Mouse (Mus musculus): ENCODE data around the gene Fam19a5. TPM values are rescaled to one million over a fixed set of nuclear protein-coding genes. Genes with fewer than 3 reads are reported as not detected.

Fam19a5 gene
- polyA plus RNA-seq (2012; rRNA removed): 60.4 and 69.0 TPM in 2 replicates

DNA sequence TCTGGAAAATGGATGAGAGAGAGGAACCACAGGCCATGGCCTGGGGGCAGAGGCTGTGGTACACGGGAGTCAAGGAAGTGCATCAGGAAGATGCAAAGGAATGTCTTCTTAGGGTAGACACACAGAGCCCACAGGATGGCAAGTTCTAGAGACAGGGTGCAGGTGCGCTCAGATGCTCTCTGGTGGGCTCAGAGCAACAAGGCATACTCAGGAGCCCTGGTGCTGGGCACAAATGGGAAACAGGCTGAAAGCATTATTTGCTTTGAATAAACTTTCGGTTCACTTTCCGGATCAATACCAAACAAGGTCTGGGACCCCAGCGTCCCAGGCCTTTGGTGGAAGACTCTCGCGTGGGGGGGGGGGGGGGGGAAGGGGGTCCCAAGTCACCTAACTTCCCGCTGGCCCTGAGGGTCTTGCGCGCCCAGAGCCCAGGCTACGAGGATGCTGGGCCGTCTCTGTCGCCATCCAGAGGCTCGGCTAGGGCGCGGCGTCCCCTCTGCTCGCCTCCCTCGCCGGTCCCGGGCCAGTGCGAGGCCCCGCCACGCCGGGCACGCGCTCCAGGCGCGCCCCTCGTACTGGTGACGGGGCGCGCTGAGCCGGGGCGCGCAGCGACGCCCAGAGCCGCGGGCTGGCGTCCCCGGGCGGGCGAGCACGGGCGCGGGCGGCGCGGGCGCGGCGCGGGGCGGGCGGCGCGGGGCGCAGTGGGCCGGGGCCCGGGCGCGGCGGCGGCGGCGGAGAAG, at the start of gene Fam19a5:
Gene Fam19a5, plus strand, starts transcription at position 701 of the 740 bp plus-strand sequence.
- TF ChIP-seq CTCF (IDR thresholded peaks at IDR 0.05; ENCODE audit: borderline replicate concordance, extremely low read depth, insufficient read depth, insufficient read length) (peak; percentile 64), POLR2A (IDR thresholded peaks at IDR 0.05; ENCODE audit: borderline replicate concordance, extremely low read depth, insufficient read depth, insufficient read length, poor library complexity, severe bottlenecking) (no peak)
- peak; percentile 92 for DNase-seq (ENCODE audit: low read depth)

DNA sequence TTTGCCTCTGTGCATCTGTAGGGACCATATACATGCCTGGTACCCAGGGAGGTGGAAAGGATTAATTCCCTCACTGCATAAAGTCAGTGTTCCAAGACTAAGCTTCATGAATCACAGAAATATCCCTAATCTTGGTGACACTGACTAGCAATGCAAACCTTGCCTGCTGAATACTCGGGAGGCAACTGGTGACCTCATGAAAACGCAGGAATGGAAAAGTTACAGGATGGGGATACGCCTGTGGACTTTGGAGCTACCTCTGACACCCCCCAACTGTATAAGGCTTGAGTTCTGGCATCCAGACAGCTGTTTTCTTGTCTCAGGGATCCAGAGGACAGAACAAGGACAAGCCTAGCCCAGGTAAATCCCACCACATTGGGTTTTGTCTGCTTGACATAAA, 42.4 kb upstream of the Fam19a5 start:
- DNase-seq (ENCODE audit: low read depth): no peak
- no peak for TF ChIP-seq POLR2A (IDR thresholded peaks at IDR 0.05; ENCODE audit: borderline replicate concordance, extremely low read depth, insufficient read depth, insufficient read length, poor library complexity, severe bottlenecking)
- no peak for TF ChIP-seq CTCF (IDR thresholded peaks at IDR 0.05; ENCODE audit: borderline replicate concordance, extremely low read depth, insufficient read depth, insufficient read length)

DNA sequence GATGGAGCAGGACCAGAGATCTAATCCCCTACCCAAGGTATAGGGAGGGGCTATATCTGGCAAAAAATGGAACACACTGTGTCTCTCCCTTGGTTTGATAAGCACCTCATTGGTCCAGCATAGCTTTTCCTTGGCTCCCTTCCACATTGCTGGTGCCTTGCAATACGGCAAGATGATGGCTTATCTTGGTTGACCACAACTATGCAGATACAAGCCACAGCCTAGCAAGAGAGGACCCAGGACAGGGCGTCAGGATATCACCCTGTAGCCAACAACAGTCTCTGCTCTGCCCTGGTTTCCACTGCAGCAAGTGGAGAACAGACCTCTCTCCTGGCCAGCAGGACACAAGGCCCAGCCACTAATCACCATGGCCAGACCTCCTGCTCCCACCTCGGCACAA, 36.8 kb upstream of the Fam19a5 start:
- TF ChIP-seq CTCF (IDR thresholded peaks at IDR 0.05; ENCODE audit: borderline replicate concordance, extremely low read depth, insufficient read depth, insufficient read length) (no peak), POLR2A (IDR thresholded peaks at IDR 0.05; ENCODE audit: borderline replicate concordance, extremely low read depth, insufficient read depth, insufficient read length, poor library complexity, severe bottlenecking) (no peak)
- no peak for DNase-seq (ENCODE audit: low read depth)

DNA sequence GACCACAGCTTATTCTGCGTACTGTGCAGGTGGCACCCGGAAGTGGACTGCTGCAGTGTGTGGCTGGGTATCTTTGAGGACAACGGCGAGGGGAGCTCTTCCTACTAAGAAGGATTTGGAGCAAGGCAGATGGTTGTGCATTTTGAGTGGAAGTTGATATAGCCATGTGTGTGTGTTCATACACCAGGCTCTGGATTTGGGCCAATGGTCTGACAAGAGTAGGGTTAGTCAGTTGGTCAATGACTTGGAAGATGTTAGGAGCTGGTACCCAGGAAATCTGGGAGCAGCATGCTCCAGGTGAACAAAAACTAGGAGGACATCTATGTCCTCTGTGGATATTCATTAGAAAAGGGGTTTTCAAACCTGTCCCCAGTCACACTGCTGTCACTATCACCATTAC, 33.2 kb upstream of the Fam19a5 start:
- TF ChIP-seq CTCF (IDR thresholded peaks at IDR 0.05; ENCODE audit: borderline replicate concordance, extremely low read depth, insufficient read depth, insufficient read length) (no peak), POLR2A (IDR thresholded peaks at IDR 0.05; ENCODE audit: borderline replicate concordance, extremely low read depth, insufficient read depth, insufficient read length, poor library complexity, severe bottlenecking) (no peak)
- DNase-seq (ENCODE audit: low read depth): no peak

DNA sequence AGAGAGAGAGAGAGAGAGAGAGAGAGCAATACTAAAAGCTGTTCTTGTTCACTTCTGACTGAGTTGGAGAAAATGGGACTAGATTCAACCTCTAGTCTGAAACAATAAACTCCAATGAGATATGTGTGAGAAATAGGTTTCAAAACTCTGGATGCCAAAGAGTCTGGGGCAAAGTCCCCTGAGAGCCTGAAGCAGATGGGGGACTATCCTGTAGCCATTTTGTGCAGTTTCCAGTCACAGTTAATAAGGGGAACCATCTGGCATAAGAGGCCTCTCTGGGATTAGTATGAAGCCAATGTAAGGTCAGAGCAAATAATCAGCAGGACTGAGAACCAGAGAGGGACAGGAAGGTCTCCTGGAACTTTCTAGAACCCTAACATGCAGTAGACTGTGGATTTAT, 25.9 kb upstream of the Fam19a5 start:
- peak; percentile 16 for DNase-seq (ENCODE audit: low read depth)
- TF ChIP-seq CTCF (IDR thresholded peaks at IDR 0.05; ENCODE audit: borderline replicate concordance, extremely low read depth, insufficient read depth, insufficient read length) (no peak), POLR2A (IDR thresholded peaks at IDR 0.05; ENCODE audit: borderline replicate concordance, extremely low read depth, insufficient read depth, insufficient read length, poor library complexity, severe bottlenecking) (no peak)

DNA sequence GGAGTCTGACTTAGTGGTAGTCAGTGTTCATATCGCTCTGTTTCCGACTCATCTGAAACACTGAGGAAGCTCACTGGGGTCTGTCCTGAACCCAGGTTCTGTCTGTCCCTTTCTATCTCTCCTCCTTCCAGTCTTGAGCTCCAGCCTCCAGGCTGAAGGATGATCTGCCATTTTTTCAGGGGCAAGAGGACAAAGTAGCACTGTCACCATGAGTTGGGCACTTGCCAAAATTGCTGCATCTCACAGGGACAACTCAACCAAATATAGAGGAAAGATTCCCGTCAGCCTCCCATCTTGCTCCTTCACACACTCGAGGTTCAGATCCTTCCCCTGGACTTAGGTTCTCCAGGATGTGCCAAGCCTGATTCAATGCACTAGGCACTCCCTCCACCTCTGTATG, 14.8 kb upstream of the Fam19a5 start:
- no peak for DNase-seq (ENCODE audit: low read depth)
- no peak for TF ChIP-seq POLR2A (IDR thresholded peaks at IDR 0.05; ENCODE audit: borderline replicate concordance, extremely low read depth, insufficient read depth, insufficient read length, poor library complexity, severe bottlenecking)
- no peak for TF ChIP-seq CTCF (IDR thresholded peaks at IDR 0.05; ENCODE audit: borderline replicate concordance, extremely low read depth, insufficient read depth, insufficient read length)

DNA sequence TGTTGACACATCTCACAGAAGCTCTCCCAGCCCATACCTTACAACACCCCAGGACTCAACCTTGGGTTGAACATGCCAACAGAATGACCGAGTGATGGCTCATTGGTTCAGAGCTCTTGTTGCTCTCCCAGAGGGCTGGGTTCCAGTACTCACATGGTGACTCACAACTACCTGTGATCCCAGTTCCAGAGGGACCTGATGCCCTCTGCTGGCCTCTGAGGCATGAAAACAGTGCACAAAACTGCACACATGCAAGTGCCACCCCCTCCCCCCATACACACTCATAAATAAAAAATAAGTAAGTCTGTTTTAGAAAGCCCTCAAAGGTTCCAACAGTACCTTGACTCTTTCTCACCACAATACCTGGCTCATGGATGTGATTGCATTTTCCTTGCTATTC, 2.4 kb upstream of the Fam19a5 start:
- peak; percentile 28 for DNase-seq (ENCODE audit: low read depth)
- TF ChIP-seq CTCF (IDR thresholded peaks at IDR 0.05; ENCODE audit: borderline replicate concordance, extremely low read depth, insufficient read depth, insufficient read length) (peak; percentile 33; the same call in 1 of the 2 replicates), POLR2A (IDR thresholded peaks at IDR 0.05; ENCODE audit: borderline replicate concordance, extremely low read depth, insufficient read depth, insufficient read length, poor library complexity, severe bottlenecking) (no peak)

DNA sequence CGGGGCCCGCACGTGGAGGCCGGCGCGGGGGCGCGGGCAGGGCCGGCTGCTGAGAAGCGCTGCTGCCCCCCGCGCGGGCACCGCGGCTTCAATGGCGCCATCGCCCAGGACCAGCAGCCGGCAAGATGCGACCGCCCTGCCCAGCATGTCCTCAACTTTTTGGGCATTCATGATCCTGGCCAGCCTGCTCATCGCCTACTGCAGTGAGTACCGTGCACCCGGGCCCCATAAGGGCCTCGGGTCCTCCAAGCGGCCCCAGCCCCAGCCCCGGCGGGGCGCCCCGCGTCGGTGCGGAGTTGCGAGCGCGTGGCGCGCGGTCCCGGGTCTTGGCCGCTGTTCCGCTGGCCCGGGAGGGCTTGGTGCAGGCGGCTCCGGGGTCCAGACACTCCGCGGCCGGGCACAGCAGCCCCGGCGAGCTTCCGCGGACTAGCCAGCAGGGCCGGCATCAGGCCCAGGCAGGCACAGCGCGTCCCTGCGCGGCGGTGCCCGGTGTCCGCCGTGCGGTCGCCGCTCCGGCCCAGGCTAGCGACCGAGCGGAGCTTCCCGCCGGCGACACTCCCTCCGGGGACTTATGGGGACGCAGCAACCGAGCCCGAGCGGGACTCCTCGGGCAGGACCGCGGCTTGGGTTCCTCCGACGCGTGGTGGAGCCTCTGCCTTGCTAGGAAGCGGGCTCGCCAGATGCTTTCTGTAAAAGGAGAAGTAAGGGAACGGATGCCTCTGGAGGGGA, 466 bp downstream of the Fam19a5 start:
- TF ChIP-seq CTCF (IDR thresholded peaks at IDR 0.05; ENCODE audit: borderline replicate concordance, extremely low read depth, insufficient read depth, insufficient read length): no peak
- TF ChIP-seq POLR2A (IDR thresholded peaks at IDR 0.05; ENCODE audit: borderline replicate concordance, extremely low read depth, insufficient read depth, insufficient read length, poor library complexity, severe bottlenecking): no peak
- peak; percentile 77 for DNase-seq (ENCODE audit: low read depth)

DNA sequence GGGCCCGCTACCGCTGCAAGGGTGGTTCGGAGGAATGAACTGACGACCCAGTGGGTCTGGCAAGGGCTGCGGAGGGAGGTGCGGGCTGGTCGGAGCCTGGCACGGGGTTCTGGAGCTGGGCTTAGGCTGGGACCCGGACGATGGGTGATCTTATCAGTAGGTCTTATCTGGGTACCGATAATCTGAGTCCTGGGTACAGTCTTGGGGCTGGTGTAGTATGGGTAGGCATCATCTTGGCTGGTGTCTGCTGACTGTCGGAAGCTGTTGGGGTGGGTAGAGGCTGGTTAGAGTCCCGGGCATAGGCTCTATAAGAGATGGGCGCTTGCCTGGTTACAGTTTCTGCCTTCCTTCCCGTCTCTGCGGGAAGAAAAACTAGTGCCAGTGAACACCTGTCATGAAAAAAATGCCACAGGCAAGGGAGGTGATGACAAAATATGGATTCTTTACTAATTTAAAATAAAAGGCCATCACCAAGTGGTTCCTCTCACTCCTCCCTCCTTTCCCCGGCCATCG, 1.1 kb downstream of the Fam19a5 start:
- DNase-seq (ENCODE audit: low read depth): no peak
- TF ChIP-seq POLR2A (IDR thresholded peaks at IDR 0.05; ENCODE audit: borderline replicate concordance, extremely low read depth, insufficient read depth, insufficient read length, poor library complexity, severe bottlenecking) (no peak), CTCF (IDR thresholded peaks at IDR 0.05; ENCODE audit: borderline replicate concordance, extremely low read depth, insufficient read depth, insufficient read length) (no peak)

DNA sequence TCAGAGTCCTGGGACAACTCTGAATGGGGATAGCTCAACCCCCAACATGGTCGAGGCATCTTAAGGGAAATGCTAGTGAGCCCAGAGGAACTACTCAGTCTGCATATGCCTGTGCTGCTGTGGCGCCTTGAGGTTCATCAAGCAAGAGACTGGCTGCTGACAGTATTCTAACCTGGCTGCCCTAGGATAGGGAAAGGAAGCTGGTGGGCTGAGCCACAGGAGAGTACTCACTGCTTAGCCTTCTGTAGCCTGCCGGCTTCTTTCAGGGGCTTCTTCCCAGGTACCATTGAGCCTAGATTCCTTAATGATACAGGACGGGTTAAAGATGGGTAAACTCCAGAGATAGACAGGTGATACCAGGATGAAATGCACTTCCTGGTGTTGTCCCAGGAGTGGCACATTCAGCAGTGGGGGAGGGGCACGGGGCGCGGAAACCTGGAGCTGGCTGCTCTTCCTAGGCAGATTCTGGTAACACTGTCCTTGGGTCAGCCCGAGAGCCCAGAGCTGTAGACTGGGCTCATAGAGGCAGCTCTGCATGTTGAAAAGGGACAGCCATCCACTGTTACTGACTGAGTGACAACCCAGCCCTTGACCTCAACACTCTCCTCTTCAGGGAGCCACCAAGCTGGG, 1.7 kb downstream of the Fam19a5 start:
- no peak for TF ChIP-seq POLR2A (IDR thresholded peaks at IDR 0.05; ENCODE audit: borderline replicate concordance, extremely low read depth, insufficient read depth, insufficient read length, poor library complexity, severe bottlenecking)
- no peak for TF ChIP-seq CTCF (IDR thresholded peaks at IDR 0.05; ENCODE audit: borderline replicate concordance, extremely low read depth, insufficient read depth, insufficient read length)
- peak; percentile 40 for DNase-seq (ENCODE audit: low read depth)

DNA sequence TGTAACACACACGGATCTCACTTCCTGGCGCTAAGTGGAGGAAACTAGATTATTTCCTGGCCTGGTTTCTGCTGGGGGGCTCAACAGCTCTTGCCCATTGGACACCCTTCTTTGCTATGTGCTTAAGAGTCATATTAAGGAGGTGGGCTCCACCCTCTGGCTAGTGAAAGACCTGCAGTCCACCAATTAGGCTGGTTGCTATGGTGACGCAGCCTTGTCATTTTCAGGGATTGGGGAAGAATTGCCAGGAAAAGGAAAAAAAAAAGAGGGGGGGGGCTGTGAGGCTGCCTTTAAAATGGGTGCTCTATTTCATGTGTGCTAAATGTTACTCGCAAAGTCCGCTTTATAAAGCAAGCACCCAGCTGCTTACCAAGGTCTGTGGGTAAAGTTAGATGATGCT, 2.9 kb downstream of the Fam19a5 start:
- DNase-seq (ENCODE audit: low read depth): peak; percentile 94
- TF ChIP-seq POLR2A (IDR thresholded peaks at IDR 0.05; ENCODE audit: borderline replicate concordance, extremely low read depth, insufficient read depth, insufficient read length, poor library complexity, severe bottlenecking) (no peak), CTCF (IDR thresholded peaks at IDR 0.05; ENCODE audit: borderline replicate concordance, extremely low read depth, insufficient read depth, insufficient read length) (peak; percentile 67; the same call in 1 of the 2 replicates)
